In the genomic region with DNA sequence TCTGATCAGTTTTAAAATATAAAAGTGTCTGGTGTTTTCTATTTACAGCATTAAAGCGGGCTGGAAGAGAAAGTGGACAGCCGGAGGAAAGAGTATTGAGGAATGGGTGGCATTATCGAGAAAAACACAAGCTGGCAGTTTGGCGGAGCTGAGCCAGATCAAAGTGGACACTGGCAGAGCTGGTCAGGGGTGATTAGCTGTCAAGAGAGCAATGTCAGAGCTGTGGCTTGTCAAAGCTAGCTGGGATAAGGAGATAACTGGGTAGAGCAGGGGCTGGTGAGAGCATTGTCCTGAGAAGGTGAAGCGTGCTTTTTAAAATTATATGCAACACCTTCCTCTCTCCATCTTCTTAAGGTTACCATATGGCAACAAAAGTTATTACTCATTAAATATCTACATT, we compare ENCODE assay signal across 26 mouse cellular contexts.
DNase-seq lines count a peak whose midpoint lies in the region; ATAC-seq lines count a peak whose summit lies in the region.
"Had no signal": no experiment of that assay in that cellular context is flagged by ENCODE, and none has a peak within 500 bp of the region (broad histone marks: within the 10 kb centered on the region; RNA-seq: fewer than 3 reads in every experiment).

No protein-coding gene starts in this region.

- H3K9ac ChIP-seq in heart, embryonic 11.5 days (ENCODE audit: low read depth, low read length): no peak overlapping the region
- no peak overlapping the region for H3K9ac ChIP-seq in liver, embryonic 12.5 days
- H3K9ac ChIP-seq in liver, embryonic 16.5 days (ENCODE audit: low read depth, low read length): no peak overlapping the region
- H3K9ac ChIP-seq: forebrain, embryonic 13.5 days; heart, embryonic 13.5 days; hindbrain, embryonic 12.5 days; hindbrain, embryonic 15.5 days had no signal

- H3K27me3 ChIP-seq in heart, embryonic 11.5 days (ENCODE audit: control insufficient read depth, insufficient read depth, low read length): no peaks in the 10 kb centered on the region
- H3K27me3 ChIP-seq in liver, embryonic 12.5 days (replicated peaks): no peaks in the 10 kb centered on the region
- H3K27me3 ChIP-seq in liver, embryonic 16.5 days (ENCODE audit: control insufficient read depth, insufficient read depth, low read depth, low read length): no peaks in the 10 kb centered on the region
- H3K27me3 ChIP-seq: CH12.LX; forebrain, embryonic 13.5 days; heart, embryonic 13.5 days; hindbrain, embryonic 12.5 days; hindbrain, embryonic 15.5 days had no signal

- no peak overlapping the region for H3K27ac ChIP-seq in heart, embryonic 11.5 days (ENCODE audit: low read depth, low read length)
- H3K27ac ChIP-seq in liver, embryonic 12.5 days: no peak overlapping the region
- no peak overlapping the region for H3K27ac ChIP-seq in liver, embryonic 16.5 days (ENCODE audit: low read length)
- H3K27ac ChIP-seq: forebrain, embryonic 10.5 days; forebrain, embryonic 13.5 days; gastrocnemius, adult 2 months; heart, embryonic 13.5 days; hindbrain, embryonic 12.5 days; hindbrain, embryonic 15.5 days had no signal

- no peak overlapping the region for H3K4me2 ChIP-seq in heart, embryonic 11.5 days
- H3K4me2 ChIP-seq in liver, embryonic 12.5 days: no peak overlapping the region
- H3K4me2 ChIP-seq in liver, embryonic 16.5 days (ENCODE audit: low read depth, low read length): no peak overlapping the region
- H3K4me2 ChIP-seq: forebrain, embryonic 13.5 days; heart, embryonic 13.5 days; hindbrain, embryonic 12.5 days; hindbrain, embryonic 15.5 days had no signal

- no peaks in the 10 kb centered on the region for H3K36me3 ChIP-seq in heart, embryonic 11.5 days (ENCODE audit: control insufficient read depth, insufficient read depth, low read length)
- peaks cover 4% of the 10 kb centered on the region; the same call in 1 of the 2 replicates for H3K36me3 ChIP-seq in liver, embryonic 12.5 days
- no peaks in the 10 kb centered on the region for H3K36me3 ChIP-seq in liver, embryonic 16.5 days (ENCODE audit: control insufficient read depth, insufficient read depth)
- H3K36me3 ChIP-seq: forebrain, embryonic 10.5 days; G1E; heart, embryonic 13.5 days; hindbrain, embryonic 12.5 days; hindbrain, embryonic 15.5 days had no signal

- ATAC-seq in heart, embryonic 11.5 days (replicated peaks; ENCODE audit: insufficient number of reproducible peaks, low FRiP score, low TSS enrichment): peak; percentile 80
- peak; percentile 88 for ATAC-seq in liver, embryonic 12.5 days
- peak; percentile 41; the same call in 1 of the 2 replicates for ATAC-seq in liver, embryonic 16.5 days (ENCODE audit: low read depth)
- ATAC-seq: forebrain, embryonic 13.5 days; forebrain, embryonic 16.5 days had no signal

- no peaks in the 10 kb centered on the region for H3K4me1 ChIP-seq in heart, embryonic 11.5 days (ENCODE audit: control insufficient read depth, insufficient read depth, low read length)
- H3K4me1 ChIP-seq in liver, embryonic 12.5 days: no peaks in the 10 kb centered on the region
- no peaks in the 10 kb centered on the region for H3K4me1 ChIP-seq in liver, embryonic 16.5 days (ENCODE audit: control insufficient read depth, low read depth, low read length)
- H3K4me1 ChIP-seq: forebrain, embryonic 10.5 days; forebrain, embryonic 13.5 days; heart, embryonic 13.5 days; hindbrain, embryonic 12.5 days; hindbrain, embryonic 15.5 days had no signal

- H3K9me3 ChIP-seq in heart, embryonic 11.5 days (replicated peaks; ENCODE audit: control insufficient read depth, low read length): peaks cover 5% of the 10 kb centered on the region
- no peaks in the 10 kb centered on the region for H3K9me3 ChIP-seq in liver, embryonic 12.5 days (replicated peaks)
- no peaks in the 10 kb centered on the region for H3K9me3 ChIP-seq in liver, embryonic 16.5 days (replicated peaks; ENCODE audit: control insufficient read depth, low read length)
- H3K9me3 ChIP-seq: G1E; heart, embryonic 13.5 days; hindbrain, embryonic 15.5 days had no signal

- DNase-seq in heart, adult 11 months: no peak
- peak; percentile 85 for DNase-seq in MN1 (ENCODE audit: low spot score)
- no peak for DNase-seq in lung, adult 18-20 months
- DNase-seq in adrenal gland, adult (ENCODE audit: inconsistent age in 2 of 2, low spot score in 1 of 2): no peak
- DNase-seq: adrenal gland, adult 8-10 months; adrenal gland, postnatal 25 days; B cell, adult 2 months; cerebellum, adult 11-12 months; cerebellum, adult 8-10 months; cerebellum, postnatal 10 days; cerebellum, postnatal 36 days; gastrocnemius, adult 2 months; gastrocnemius, postnatal 14 days; heart, adult 18-20 months; heart, postnatal 14 days had no signal

- 61% methylated on average over 5 of the region's 5 CpGs for WGBS in heart, embryonic 11.5 days (ENCODE audit: insufficient replicate concordance)
- WGBS in liver, embryonic 12.5 days (ENCODE audit: insufficient replicate concordance): 57% methylated on average over 5 of the region's 5 CpGs
- WGBS in liver, embryonic 16.5 days (ENCODE audit: insufficient replicate concordance): 65% methylated on average over 5 of the region's 5 CpGs

- no peak overlapping the region for H3K4me3 ChIP-seq in heart, embryonic 11.5 days (ENCODE audit: low read depth, low read length)
- no peak overlapping the region for H3K4me3 ChIP-seq in liver, embryonic 12.5 days
- no peak overlapping the region for H3K4me3 ChIP-seq in liver, embryonic 16.5 days (ENCODE audit: low read depth, low read length)
- H3K4me3 ChIP-seq: forebrain, embryonic 10.5 days; forebrain, embryonic 13.5 days; gastrocnemius, adult 2 months; heart, embryonic 13.5 days; hindbrain, embryonic 12.5 days; hindbrain, embryonic 15.5 days had no signal
